Mouse (Mus musculus): ENCODE measurements around the gene Golga4.

DNA sequence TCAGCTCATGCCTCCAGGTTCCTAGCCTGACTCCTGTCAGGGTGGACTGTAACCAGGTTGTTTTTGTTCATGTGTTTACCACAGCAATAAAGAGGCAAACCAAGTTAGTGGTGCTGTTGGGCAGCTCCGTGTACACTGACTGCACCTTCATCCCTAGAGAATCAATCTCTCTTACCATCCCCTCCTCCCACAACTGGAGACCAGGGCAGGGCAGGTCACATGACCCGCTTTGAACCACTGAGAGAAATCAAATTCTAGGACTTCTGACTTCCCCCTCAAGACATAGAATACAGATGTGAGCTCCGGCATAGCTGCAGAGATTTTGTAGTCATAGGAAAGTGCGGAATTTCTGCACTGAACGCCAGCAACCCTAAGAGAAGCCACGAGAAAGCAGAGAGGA, 85.6 kb downstream of the Golga4 start:
- TF ChIP-seq CTCF (IDR thresholded peaks at IDR 0.05; ENCODE audit: extremely low read depth, insufficient read depth, insufficient read length, insufficient replicate concordance) (no peak), POLR2A (IDR thresholded peaks at IDR 0.05; ENCODE audit: low read depth, low read length) (no peak)

Measured in spleen, adult 2 months (tissue).